Mouse (Mus musculus) myocyte (in vitro differentiated cells): ENCODE data around the gene Adgrv1. TPM values are rescaled to one million over a fixed set of nuclear protein-coding genes. Genes with fewer than 3 reads are reported as not detected.
A peak's percentile ranks its signal among the peaks of the same experiment; 100 is the strongest.

Experiments
- H3K27me3 ChIP-seq: one replicate; pipeline ENCODE4 v1.6.1; 2011; ENCODE audit not compliant: control insufficient read depth, insufficient read depth, insufficient read length
- H3K36me3 ChIP-seq: one replicate; pipeline ENCODE4 v1.6.1; 2011; ENCODE audit not compliant: control insufficient read depth, insufficient read depth
- H3K4me2 ChIP-seq: one replicate; pipeline ENCODE4 v1.6.1; 2011; ENCODE audit warnings: low read depth, control low read depth
- H3K4me3 ChIP-seq: one replicate; pipeline ENCODE4 v1.5.1; 2011; ENCODE audit warnings: mild to moderate bottlenecking, control low read depth, moderate library complexity
- H3K79me2 ChIP-seq: one replicate; pipeline ENCODE4 v1.6.1; 2011; ENCODE audit not compliant: control insufficient read depth, insufficient read depth
- H3ac ChIP-seq: one replicate; pipeline ENCODE4 v1.6.1; 2011; ENCODE audit not compliant: control insufficient read depth, insufficient read length
- CEBPB ChIP-seq: IDR thresholded peaks from 2 replicates; pipeline ENCODE4 v1.6.1; 2011; ENCODE audit warnings: mild to moderate bottlenecking, moderate library complexity; ENCODE audit not compliant: poor library complexity, insufficient read depth, severe bottlenecking
- E2F4 ChIP-seq: IDR thresholded peaks from one replicate; pipeline ENCODE4 v1.6.1; 2011; ENCODE audit warnings: mild to moderate bottlenecking, control low read depth, moderate library complexity; ENCODE audit not compliant: insufficient read depth
- MAX ChIP-seq: IDR thresholded peaks from one replicate; pipeline ENCODE4 v1.6.1; 2011; ENCODE audit warnings: low read depth, mild to moderate bottlenecking, control low read depth
- MYOD1 ChIP-seq, 3 experiments: IDR thresholded peaks; one replicate each; pipeline ENCODE4 v1.6.1; 2011; ENCODE audit warnings: control low read depth in 2 of 3, low read depth in 2 of 3, mild to moderate bottlenecking in 2 of 3, moderate library complexity in 1 of 3; ENCODE audit not compliant: insufficient read length in 2 of 3, control insufficient read depth in 1 of 3
- MYOG ChIP-seq, 3 experiments: IDR thresholded peaks; one replicate each; pipeline ENCODE4 v1.6.1; 2011; ENCODE audit warnings: control low read depth in 2 of 3, low read depth in 2 of 3, mild to moderate bottlenecking in 2 of 3; ENCODE audit not compliant: insufficient read length in 2 of 3, control insufficient read depth in 1 of 3, insufficient read depth in 1 of 3
- POLR2A ChIP-seq: IDR thresholded peaks from one replicate; pipeline ENCODE4 v1.6.1; 2011; ENCODE audit warnings: low read depth, mild to moderate bottlenecking, control low read depth, moderate library complexity; ENCODE audit not compliant: insufficient read length
- POLR2AphosphoS2 ChIP-seq: IDR thresholded peaks from one replicate; pipeline ENCODE4 v1.6.1; 2011; ENCODE audit warnings: low read depth, control low read depth; ENCODE audit not compliant: insufficient read length
- REST ChIP-seq: IDR thresholded peaks from one replicate; pipeline ENCODE4 v1.6.1; 2011; ENCODE audit warnings: mild to moderate bottlenecking, control low read depth, moderate library complexity; ENCODE audit not compliant: insufficient read depth, insufficient read length
- SRF ChIP-seq: IDR thresholded peaks from one replicate; pipeline ENCODE4 v1.6.1; 2011; ENCODE audit warnings: low read depth; ENCODE audit not compliant: control insufficient read depth, insufficient read length
- TCF12 ChIP-seq: IDR thresholded peaks from one replicate; pipeline ENCODE4 v1.6.1; 2011; ENCODE audit warnings: mild to moderate bottlenecking, control low read depth; ENCODE audit not compliant: poor library complexity, insufficient read depth, severe bottlenecking
- TCF3 ChIP-seq: IDR thresholded peaks from one replicate; pipeline ENCODE4 v1.6.1; 2011; ENCODE audit warnings: low read depth, control low read depth; ENCODE audit not compliant: insufficient read length
- USF1 ChIP-seq: IDR thresholded peaks from one replicate; pipeline ENCODE4 v1.6.1; 2011; ENCODE audit warnings: low read depth, mild to moderate bottlenecking, control low read depth, moderate library complexity
- polyA plus RNA-seq: library from polyadenylated mRNA; unstranded; fragments of >200 nt; fragmentation: generic; extraction: Trizol; gene quantifications from one replicate; pipeline ENCODE4 v1.2.1, GENCODE M21; 2012; ENCODE audit warnings: missing spikeins

Adgrv1 gene
- polyA plus RNA-seq, 1 experiment = 0.04 TPM

DNA sequence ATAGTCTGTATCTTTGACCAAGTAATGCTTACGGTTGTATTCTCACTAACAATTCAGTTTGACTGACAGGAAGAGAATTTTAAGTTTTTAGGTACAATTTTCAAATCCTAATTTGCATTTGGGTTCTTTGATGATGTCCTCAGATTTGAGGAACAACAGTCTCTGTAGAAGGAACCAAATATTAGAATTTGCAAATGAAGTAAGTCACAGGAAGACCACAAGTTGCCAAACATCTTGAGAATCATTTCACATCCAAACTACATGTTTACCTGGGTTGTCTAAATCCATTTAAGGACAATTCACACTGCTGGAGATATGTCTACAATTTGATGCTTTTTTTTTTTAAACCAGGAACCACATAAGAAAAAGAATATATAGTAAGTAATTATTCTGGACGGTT is 391.8 kb downstream of the Adgrv1 start:
- H3K79me2 ChIP-seq = no peaks in the 10 kb centered on the region
- TF ChIP-seq REST = no peak
- no peak for TF ChIP-seq E2F4
- no peak for TF ChIP-seq USF1
- TF ChIP-seq POLR2AphosphoS2 = no peak
- TF ChIP-seq MYOG (IDR thresholded peaks at IDR 0.05; ENCODE audit: control insufficient read depth in 1 of 3, insufficient read depth in 1 of 3, insufficient read length in 2 of 3, low read depth in 2 of 3) = no peak
- TF ChIP-seq MYOD1 (IDR thresholded peaks at IDR 0.05; ENCODE audit: control insufficient read depth in 1 of 3, insufficient read length in 2 of 3, low read depth in 2 of 3) = no peak
- no peak for TF ChIP-seq SRF
- no peak for TF ChIP-seq POLR2A
- no peaks in the 10 kb centered on the region for H3K27me3 ChIP-seq
- no peak overlapping the region for H3K4me3 ChIP-seq
- H3ac ChIP-seq = no peak overlapping the region
- H3K36me3 ChIP-seq = no peaks in the 10 kb centered on the region
- H3K4me2 ChIP-seq = no peak overlapping the region

DNA sequence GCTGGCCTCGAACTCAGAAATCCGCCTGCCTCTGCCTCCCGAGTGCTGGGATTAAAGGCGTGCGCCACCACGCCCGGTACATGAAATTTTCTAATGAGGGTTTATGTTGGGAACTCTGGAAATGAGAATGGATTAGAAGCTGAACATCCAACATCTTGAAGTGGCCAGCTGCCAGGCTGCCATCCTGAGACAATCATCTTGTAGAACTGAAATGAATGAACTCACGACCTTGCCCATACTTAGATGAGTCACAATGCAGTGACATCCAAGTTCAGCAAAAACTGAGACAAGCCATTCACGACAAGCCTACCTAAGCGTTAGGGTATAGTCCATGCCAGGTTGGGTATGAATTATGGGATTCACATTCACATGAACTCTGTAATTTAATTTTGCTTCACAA is 393.1 kb downstream of the Adgrv1 start:
- Histone ChIP-seq H3K27me3 (no peaks in the 10 kb centered on the region), H3K4me2 (no peak overlapping the region), H3ac (no peak overlapping the region), H3K4me3 (no peak overlapping the region), H3K79me2 (no peaks in the 10 kb centered on the region), H3K36me3 (no peaks in the 10 kb centered on the region)
- TF ChIP-seq POLR2AphosphoS2 = no peak
- TF ChIP-seq SRF = no peak
- no peak for TF ChIP-seq TCF3
- no peak for TF ChIP-seq POLR2A

DNA sequence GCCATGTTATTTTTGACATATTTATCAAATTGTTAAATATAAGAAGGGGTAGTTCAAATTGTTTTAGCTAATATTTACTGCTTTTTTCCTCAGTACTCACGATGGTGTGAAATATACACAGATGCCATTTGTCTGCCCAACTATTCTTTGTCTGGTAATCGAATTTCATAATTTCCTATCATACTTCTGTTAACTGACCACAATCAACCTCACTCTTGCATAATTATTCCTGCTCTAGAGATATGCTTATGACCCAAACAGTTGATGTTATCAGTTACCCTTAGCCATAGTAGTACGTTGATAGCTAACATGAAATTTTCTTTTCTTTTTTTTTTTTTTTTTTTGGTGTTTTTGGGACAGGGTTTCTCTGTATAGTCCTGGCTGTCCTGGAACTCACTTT is 393.5 kb downstream of the Adgrv1 start:
- Histone ChIP-seq H3ac (no peak overlapping the region), H3K27me3 (no peaks in the 10 kb centered on the region), H3K79me2 (no peaks in the 10 kb centered on the region), H3K4me2 (no peak overlapping the region), H3K4me3 (no peak overlapping the region), H3K36me3 (no peaks in the 10 kb centered on the region)
- TF ChIP-seq MYOG (IDR thresholded peaks at IDR 0.05; ENCODE audit: control insufficient read depth in 1 of 3, insufficient read depth in 1 of 3, insufficient read length in 2 of 3, low read depth in 2 of 3) = no peak
- no peak for TF ChIP-seq USF1
- TF ChIP-seq CEBPB = no peak
- TF ChIP-seq MYOD1 (IDR thresholded peaks at IDR 0.05; ENCODE audit: control insufficient read depth in 1 of 3, insufficient read length in 2 of 3, low read depth in 2 of 3) = no peak
- no peak for TF ChIP-seq MAX
- no peak for TF ChIP-seq SRF
- no peak for TF ChIP-seq POLR2AphosphoS2
- TF ChIP-seq POLR2A = no peak
- no peak for TF ChIP-seq TCF3
- no peak for TF ChIP-seq E2F4

DNA sequence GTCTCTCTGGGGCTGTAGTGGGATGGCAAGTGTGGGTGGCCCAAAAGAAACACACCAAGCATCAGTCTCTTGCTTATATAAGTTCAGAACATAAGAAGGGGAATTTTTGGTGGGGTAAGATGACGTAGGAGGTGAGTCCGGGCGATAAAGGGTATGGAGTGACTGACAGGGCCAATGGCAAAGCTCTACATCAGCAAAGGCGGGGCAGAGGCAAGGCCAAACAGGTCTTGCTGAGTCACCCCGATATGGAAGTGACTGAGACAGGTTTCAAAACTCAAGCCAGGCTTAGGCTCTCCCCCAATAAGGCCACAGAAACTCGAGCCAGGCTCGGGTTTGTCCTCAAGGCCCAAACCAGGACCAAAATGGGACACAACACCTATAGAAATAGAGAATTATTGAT is 394.1 kb downstream of the Adgrv1 start:
- Histone ChIP-seq H3K27me3 (no peaks in the 10 kb centered on the region), H3ac (no peak overlapping the region), H3K4me2 (no peak overlapping the region), H3K4me3 (no peak overlapping the region), H3K36me3 (no peaks in the 10 kb centered on the region), H3K79me2 (no peaks in the 10 kb centered on the region)
- TF ChIP-seq CEBPB (no peak), MYOG (IDR thresholded peaks at IDR 0.05; ENCODE audit: control insufficient read depth in 1 of 3, insufficient read depth in 1 of 3, insufficient read length in 2 of 3, low read depth in 2 of 3) (no peak), SRF (no peak), POLR2AphosphoS2 (no peak), TCF12 (no peak), MYOD1 (IDR thresholded peaks at IDR 0.05; ENCODE audit: control insufficient read depth in 1 of 3, insufficient read length in 2 of 3, low read depth in 2 of 3) (no peak), TCF3 (no peak), POLR2A (no peak)

DNA sequence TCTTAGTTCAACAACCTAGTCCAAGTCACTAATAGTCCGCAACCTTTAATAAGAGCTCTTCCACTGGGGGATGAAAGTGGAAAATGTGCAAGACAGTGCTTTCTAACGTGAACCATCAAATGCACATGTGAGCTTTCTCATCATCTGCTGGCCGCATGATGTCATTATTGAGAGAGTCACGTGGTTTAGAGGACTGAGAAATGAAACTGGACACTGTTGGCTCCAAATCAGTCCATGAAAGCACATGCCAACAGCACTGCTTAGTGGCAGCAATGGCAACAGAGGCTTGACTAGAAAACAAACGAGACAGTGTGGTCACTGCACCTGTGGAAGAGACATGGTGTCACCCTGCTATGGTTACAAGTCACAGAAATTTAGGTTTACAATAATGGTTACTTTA is 395.0 kb downstream of the Adgrv1 start:
- H3K79me2 ChIP-seq = no peaks in the 10 kb centered on the region
- H3K4me2 ChIP-seq = no peak overlapping the region
- H3ac ChIP-seq = no peak overlapping the region
- peak; percentile 76 for TF ChIP-seq USF1
- TF ChIP-seq POLR2A = no peak
- H3K27me3 ChIP-seq = no peaks in the 10 kb centered on the region
- no peak overlapping the region for H3K4me3 ChIP-seq
- H3K36me3 ChIP-seq = no peaks in the 10 kb centered on the region

DNA sequence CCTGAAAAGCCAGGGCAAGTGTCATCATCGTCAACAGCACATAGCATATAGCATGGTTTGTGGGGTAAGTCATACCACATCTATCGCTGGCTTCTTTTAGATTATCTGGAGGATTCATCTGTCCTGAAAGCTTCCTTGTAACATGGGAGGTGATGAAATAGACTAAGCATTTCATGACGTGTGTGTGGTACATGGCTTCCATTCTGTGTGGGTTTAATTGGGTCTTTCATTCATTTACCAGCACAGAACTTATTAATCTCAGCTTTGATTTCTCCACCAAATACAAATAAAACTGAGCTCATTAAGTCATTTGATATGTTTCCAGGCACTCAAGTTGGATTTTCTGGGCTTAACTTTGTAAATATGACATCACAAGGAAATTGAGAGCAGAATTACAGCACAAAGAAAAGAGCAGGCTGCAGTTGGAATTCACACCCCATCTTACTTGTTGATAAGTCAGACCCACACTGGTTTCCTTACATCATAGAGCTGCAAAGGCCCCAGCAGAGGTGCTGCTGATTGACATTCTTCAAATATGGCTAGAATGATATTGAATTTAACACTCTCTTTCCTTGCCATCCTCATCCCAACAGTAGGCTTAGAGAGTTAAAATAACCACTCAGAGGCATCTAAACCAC is 396.1 kb downstream of the Adgrv1 start:
- Histone ChIP-seq H3ac (no peak overlapping the region), H3K79me2 (no peaks in the 10 kb centered on the region), H3K4me3 (no peak overlapping the region), H3K36me3 (no peaks in the 10 kb centered on the region), H3K4me2 (no peak overlapping the region), H3K27me3 (no peaks in the 10 kb centered on the region)
- TF ChIP-seq E2F4 (no peak), TCF12 (no peak), MAX (no peak), MYOD1 (IDR thresholded peaks at IDR 0.05; ENCODE audit: control insufficient read depth in 1 of 3, insufficient read length in 2 of 3, low read depth in 2 of 3) (no peak), SRF (no peak), REST (no peak), USF1 (no peak), MYOG (IDR thresholded peaks at IDR 0.05; ENCODE audit: control insufficient read depth in 1 of 3, insufficient read depth in 1 of 3, insufficient read length in 2 of 3, low read depth in 2 of 3) (no peak), TCF3 (no peak), CEBPB (no peak), POLR2AphosphoS2 (no peak)
